Mouse (Mus musculus): Measurements from ENCODE around the gene 1700001K19Rik. TPM values are rescaled to one million over a fixed set of nuclear protein-coding genes. Genes with fewer than 3 reads are reported as not detected.
A peak's percentile ranks its signal among the peaks of the same experiment; 100 is the strongest.
"Not testable (repeated sequence)": the region's sequence is repeated elsewhere in the genome, so short reads cannot be mapped to it uniquely, and the experiment has no call there.

Gene 1700001K19Rik
- total RNA-seq, 2 experiments from 2014 or later = not detected

- no peak for ATAC-seq (replicated peaks; ENCODE audit: low FRiP score, poor library complexity, severe bottlenecking)
Measured at GRCm38 (mm10) chr12:110696975-110697400, 14.6 kb upstream of the 1700001K19Rik start.

- peak; percentile 77 for ATAC-seq (replicated peaks; ENCODE audit: low FRiP score, poor library complexity, severe bottlenecking)
Measured at GRCm38 (mm10) chr12:110696173-110696974, 14.0 kb upstream of the 1700001K19Rik start.

- ATAC-seq (replicated peaks; ENCODE audit: low FRiP score, poor library complexity, severe bottlenecking) = peak; percentile 40
Measured at GRCm38 (mm10) chr12:110695676-110696171, 13.3 kb upstream of the 1700001K19Rik start.

DNA sequence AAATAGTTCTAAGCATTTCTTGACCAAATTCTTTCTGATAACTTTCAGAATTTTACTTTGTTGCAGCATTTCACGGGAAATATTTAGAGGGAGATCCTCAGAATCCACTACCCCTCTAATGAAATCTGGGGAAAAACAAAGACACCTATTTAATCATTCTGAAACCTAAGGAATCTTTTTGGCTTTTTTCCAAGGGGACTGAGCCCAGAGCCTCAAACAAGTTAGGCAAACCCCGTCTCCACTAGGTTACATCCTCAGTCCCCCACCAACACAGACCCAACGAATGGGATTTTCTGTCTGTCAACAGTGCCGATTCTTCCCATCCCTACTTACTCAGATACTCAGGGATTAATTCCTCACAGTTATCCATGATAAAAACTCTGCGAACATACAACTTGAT lies 11.0 kb upstream of the 1700001K19Rik start:
- ATAC-seq (replicated peaks; ENCODE audit: low FRiP score, poor library complexity, severe bottlenecking) = not testable (repeated sequence)

DNA sequence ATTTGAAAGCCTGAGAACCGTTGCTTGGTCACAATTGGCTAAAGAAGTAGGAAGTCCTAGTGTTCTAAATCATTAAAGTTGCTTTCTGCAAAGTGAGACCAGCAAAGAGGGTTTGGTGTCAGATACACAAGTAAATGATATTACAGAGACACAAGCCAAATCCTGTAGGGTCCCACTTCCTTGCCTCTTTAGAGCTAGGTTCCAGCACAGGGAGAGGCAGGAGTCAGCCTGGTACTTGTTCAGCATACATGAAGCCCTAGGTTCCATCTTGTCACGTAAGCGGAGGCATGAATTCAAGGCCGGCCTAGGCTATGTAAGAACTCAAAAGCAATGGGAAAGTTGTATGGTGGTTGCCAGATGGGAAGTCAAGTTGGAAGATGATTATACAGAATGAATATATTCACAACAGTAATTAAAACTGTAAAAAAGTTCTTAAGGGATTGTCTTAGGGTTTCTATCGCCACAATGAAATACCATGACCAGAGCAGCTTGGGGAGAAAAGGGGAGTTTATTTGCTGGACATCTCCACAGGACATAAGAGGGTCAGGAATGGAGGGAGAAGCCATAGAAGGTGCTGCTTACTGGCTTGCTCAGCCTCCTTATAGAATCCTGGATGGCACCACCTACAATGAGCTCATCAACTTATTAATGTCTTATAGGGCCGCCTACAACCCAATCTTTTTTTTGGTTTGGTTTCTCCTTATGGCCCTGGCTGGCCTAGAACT lies 7.7 kb upstream of the 1700001K19Rik start:
- ATAC-seq (replicated peaks; ENCODE audit: low FRiP score, poor library complexity, severe bottlenecking) = no peak

GRCm38 (mm10) chr12:110688921-110689320 lies 6.5 kb upstream of the 1700001K19Rik start:
- ATAC-seq (replicated peaks; ENCODE audit: low FRiP score, poor library complexity, severe bottlenecking) = not testable (repeated sequence)

DNA sequence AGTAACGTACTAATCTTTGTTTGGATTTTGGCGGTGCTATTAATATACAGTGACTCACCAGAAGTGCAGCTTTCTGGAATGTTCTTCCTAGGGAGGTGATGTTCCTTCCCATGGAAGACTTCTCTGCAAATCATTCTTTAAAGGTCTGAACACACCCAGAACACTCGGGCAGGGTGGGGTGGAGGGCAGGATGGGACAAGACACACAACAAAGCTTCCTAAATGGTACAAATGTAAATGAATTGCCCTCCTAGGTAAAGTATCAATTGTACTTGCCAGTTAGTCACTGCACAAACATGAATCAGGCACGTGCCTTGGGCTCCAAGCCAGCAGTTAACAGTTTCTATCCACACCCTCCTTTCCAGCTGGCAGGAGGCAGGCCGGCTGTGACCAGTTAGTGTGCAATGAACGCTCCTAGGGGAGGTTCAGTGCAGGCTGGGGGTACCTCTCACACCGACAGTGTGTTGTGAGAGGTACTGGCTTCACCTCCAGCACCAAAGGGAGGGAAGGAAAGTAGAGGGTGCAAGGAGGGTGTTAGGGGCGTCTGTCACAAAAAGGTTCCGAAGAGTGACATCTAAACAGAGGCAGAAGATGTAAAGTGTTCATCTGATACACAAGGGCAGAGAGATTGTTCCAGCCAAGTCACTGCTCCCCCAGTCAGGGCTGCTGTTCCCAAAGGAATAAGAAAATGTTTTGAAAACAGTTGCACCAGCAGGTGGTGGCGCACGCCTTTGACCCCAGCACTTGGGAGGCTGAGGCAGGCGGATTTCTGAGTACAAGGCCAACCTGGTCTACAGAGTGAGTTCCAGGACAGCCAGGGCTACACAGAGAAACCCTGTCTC lies 5.7 kb upstream of the 1700001K19Rik start:
- ATAC-seq (replicated peaks; ENCODE audit: low FRiP score, poor library complexity, severe bottlenecking) = no peak

GRCm38 (mm10) chr12:110683580-110683979 lies 1.2 kb upstream of the 1700001K19Rik start:
- no peak for ATAC-seq (replicated peaks; ENCODE audit: low FRiP score, poor library complexity, severe bottlenecking)

DNA sequence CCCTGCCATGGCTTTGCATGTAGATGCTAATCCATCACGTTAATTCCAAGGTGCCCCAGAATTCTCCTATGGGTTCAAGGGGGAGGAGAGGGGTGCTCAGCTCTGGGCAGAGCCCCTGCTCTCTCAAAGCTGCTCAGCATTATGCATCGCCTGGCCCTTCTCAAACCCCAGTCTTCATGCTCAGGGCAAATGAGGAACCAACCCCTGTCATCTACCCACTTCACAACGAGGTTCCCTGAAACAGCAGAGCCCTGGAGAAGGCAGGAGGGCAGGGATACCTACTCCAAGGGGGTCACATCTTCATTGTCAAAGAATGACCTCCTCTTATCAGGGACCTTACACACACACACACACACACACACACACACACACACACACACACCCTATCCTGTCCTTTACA lies 541 bp downstream of the 1700001K19Rik start:
- no peak for ATAC-seq (replicated peaks; ENCODE audit: low FRiP score, poor library complexity, severe bottlenecking)

GRCm38 (mm10) chr12:110681191-110681590 lies 1.2 kb downstream of the 1700001K19Rik start:
- ATAC-seq (replicated peaks; ENCODE audit: low FRiP score, poor library complexity, severe bottlenecking) = no peak

- no peak for ATAC-seq (replicated peaks; ENCODE audit: low FRiP score, poor library complexity, severe bottlenecking)
Measured at GRCm38 (mm10) chr12:110674243-110674642, 8.2 kb downstream of the 1700001K19Rik start.

DNA sequence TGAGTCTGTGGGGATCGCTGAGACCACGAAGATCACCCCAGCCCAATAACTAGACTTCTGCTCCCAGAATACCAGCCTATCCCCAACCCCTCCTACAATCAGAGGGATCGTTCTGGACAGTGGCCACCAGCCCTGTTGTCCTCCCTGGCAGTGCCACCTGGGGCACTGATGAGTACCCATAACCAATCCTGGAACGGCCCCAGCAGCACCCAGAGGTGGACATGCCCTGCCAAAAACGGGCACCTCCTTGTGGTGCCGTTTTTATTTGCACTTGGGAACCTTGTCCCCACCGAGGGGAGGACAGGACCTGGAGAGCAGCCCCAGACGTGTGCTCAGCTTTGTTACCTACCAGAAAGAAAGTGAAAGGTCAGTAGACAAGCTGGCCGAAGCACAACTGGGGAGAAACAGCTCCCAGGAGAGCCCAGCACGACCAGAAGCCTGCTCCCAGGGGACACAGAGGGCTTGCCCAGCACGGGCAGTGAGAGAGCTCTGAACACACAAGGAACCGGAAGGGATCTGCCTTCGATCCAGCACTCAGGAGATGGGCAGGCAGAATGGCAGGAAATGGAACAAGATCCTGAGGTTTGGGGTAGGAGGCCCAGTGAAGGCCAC lies 14.8 kb downstream of the 1700001K19Rik start:
- no peak for ATAC-seq (replicated peaks; ENCODE audit: low FRiP score, poor library complexity, severe bottlenecking)

GRCm38 (mm10) chr12:110661746-110662145 lies 20.7 kb downstream of the 1700001K19Rik start:
- no peak for ATAC-seq (replicated peaks; ENCODE audit: low FRiP score, poor library complexity, severe bottlenecking)

GRCm38 (mm10) chr12:110651464-110651863 lies 31.0 kb downstream of the 1700001K19Rik start:
- no peak for ATAC-seq (replicated peaks; ENCODE audit: low FRiP score, poor library complexity, severe bottlenecking)

- ATAC-seq (replicated peaks; ENCODE audit: low FRiP score, poor library complexity, severe bottlenecking) = no peak
Measured at GRCm38 (mm10) chr12:110650241-110650641, 32.2 kb downstream of the 1700001K19Rik start.

DNA sequence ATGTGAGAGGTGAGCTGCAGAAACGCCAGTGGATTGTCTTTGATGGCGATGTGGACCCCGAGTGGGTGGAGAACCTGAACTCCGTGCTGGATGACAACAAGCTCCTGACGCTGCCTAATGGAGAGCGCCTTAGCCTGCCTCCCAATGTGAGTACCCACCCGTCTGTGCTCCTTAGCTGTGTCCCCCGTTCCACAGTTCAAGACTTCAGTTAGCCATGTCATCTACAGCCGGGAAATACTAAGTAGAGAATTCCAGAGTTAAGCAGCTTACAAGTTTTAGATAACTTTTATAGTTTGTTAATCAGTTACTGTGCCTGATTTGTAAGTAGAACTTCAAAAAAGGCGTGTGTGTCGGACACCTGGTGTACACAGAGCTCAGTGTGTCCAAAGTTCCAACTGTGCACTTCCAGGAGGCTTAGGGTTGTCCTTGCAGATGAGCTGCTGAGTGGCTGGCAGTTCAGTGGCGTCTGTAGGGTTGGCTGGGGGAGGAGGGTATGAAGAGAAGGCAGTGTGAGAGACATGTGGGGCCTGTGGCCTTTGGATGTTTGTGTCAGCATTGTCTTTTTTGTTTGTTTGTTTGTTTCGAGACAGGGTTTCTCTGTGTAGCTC lies 44.8 kb downstream of the 1700001K19Rik start:
- no peak for ATAC-seq (replicated peaks; ENCODE audit: low FRiP score, poor library complexity, severe bottlenecking)

DNA sequence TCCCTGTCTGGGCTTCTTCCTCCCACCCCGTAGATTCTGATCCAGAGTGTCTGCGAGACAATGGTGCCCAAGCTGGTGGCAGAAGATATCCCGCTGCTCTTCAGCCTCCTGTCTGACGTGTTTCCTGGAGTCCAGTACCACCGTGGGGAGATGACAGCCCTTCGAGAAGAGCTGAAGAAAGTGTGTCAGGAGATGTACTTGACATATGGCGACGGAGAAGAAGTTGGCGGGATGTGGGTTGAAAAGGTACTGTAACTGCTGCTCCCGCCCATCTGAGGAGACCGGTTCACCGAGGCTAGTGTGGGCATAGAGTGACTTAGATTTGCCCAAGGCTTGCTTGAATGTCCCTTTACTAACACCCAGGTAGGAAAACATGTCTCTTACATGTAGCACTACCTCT lies 46.1 kb downstream of the 1700001K19Rik start:
- ATAC-seq (replicated peaks; ENCODE audit: low FRiP score, poor library complexity, severe bottlenecking) = no peak

DNA sequence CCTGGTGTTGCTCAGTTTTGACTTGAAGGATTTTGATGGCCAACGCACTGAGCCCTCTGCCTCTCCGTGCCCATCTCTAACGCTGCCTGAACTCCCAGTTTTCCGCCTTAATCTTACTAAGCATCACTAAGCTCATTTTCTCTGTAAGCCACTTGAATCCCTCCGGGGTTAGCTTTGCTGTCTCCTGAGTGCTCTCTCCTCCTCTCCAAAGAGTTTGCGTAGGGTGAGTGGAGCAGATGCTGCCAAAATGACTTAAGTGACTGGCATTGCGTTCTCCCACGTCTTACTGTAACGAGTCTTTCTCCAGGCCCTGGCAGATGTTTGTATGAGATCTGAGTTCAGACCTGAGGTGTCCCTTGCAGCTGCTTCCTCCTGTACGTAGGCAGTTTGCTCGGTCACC lies 52.4 kb downstream of the 1700001K19Rik start:
- ATAC-seq (replicated peaks; ENCODE audit: low FRiP score, poor library complexity, severe bottlenecking) = no peak
